Mouse (Mus musculus): ENCODE measurements around the gene Cd47.

GRCm38 (mm10) chr16:49781556-49782156 lies 18.7 kb upstream of the Cd47 start:
- TF ChIP-seq CTCF (IDR thresholded peaks at IDR 0.05; ENCODE audit: borderline replicate concordance, insufficient read depth, low read length) (no peak), POLR2A (IDR thresholded peaks at IDR 0.05; ENCODE audit: low read depth, low read length) (no peak)
